ENCODE assay signal across 8 mouse cellular contexts in the genomic region with DNA sequence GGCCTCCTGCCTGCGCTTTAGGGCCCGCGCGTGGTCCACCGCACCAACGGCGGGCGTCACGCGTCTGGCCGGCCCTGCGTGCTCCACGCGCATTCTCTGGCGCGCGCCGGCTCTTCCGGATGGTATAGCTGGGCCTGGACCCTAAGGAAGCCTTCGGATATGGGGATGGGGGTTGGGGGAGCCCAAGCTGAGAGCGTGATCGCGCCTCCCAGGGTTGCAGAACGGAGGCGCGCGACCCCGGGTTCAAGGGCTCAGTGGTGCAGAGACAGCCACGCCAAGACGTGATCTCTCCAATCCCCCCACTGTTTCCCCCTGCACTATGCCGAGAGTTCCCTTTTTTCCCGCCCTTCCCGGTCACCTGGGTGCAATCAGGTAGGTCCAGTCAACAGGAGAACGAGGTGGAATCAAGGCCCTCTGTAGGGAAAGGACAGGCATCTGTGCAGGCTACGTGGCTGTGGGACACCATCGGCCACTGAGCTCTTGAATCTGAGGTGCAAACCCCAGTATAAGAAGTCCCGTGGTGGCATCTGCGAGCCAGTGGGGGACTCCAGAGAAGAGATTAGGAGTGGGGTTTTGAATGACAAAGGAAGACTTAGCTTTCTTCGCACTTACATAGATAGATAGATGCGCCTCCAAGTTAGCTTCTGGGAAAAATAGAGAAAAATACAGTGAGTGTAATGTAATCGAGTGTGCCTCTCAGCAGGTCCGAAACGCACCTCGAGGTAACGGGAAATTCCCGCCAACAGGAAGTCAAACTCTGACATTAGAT. TPM values are rescaled to one million over a fixed set of nuclear protein-coding genes. Genes with fewer than 3 reads are reported as not detected.
DNase-seq lines count a peak whose midpoint lies in the region; ATAC-seq lines count a peak whose summit lies in the region.

No protein-coding gene starts in this region.

- H3K27ac ChIP-seq in heart, embryonic 11.5 days (ENCODE audit: low read depth, low read length), result peak overlapping the region; percentile 89
- peak overlapping the region; percentile 76 for H3K27ac ChIP-seq in hindbrain, embryonic 11.5 days (ENCODE audit: low read depth, low read length)
- peak overlapping the region; percentile 84 for H3K27ac ChIP-seq in limb, embryonic 15.5 days
- H3K27ac ChIP-seq in neural tube, embryonic 15.5 days (replicated peaks), result peak overlapping the region; percentile 93

- peak overlapping the region; percentile 87 for H3K4me2 ChIP-seq in heart, embryonic 11.5 days
- H3K4me2 ChIP-seq in hindbrain, embryonic 11.5 days (replicated peaks; ENCODE audit: low read depth, low read length), result peak overlapping the region; percentile 79
- H3K4me2 ChIP-seq in limb, embryonic 15.5 days, result peak overlapping the region; percentile 53
- H3K4me2 ChIP-seq in neural tube, embryonic 15.5 days, result peak overlapping the region; percentile 83

- H3K4me3 ChIP-seq in heart, embryonic 11.5 days (ENCODE audit: low read depth, low read length), result peak overlapping the region; percentile 100
- H3K4me3 ChIP-seq in hindbrain, embryonic 11.5 days (ENCODE audit: low read depth, low read length), result peak overlapping the region; percentile 98
- peak overlapping the region; percentile 86 for H3K4me3 ChIP-seq in limb, embryonic 15.5 days
- H3K4me3 ChIP-seq in neural tube, embryonic 15.5 days (replicated peaks), result peak overlapping the region; percentile 96

- 1% methylated on average over 44 of the region's 46 CpGs for WGBS in heart, embryonic 11.5 days (ENCODE audit: insufficient replicate concordance)
- 2% methylated on average over 44 of the region's 46 CpGs for WGBS in hindbrain, embryonic 11.5 days
- WGBS in limb, embryonic 15.5 days, result under 1% methylated on average over 46 of the region's 46 CpGs
- 1% methylated on average over 46 of the region's 46 CpGs for WGBS in neural tube, embryonic 15.5 days

- peaks cover 23% of the 10 kb centered on the region for H3K4me1 ChIP-seq in heart, embryonic 11.5 days (ENCODE audit: control insufficient read depth, insufficient read depth, low read length)
- no peaks in the 10 kb centered on the region for H3K4me1 ChIP-seq in hindbrain, embryonic 11.5 days (replicated peaks; ENCODE audit: control insufficient read depth, insufficient read depth, low read length)
- H3K4me1 ChIP-seq in limb, embryonic 15.5 days, result peaks cover 30% of the 10 kb centered on the region
- peaks cover 39% of the 10 kb centered on the region for H3K4me1 ChIP-seq in neural tube, embryonic 15.5 days

- DNase-seq in heart, adult 11 months, result no peak
- peak; percentile 42 for DNase-seq in c-Kit-positive CD71-positive TER-119-positive erythroid progenitor cells, embryonic 14.5 days (ENCODE audit: low spot score)
- peak; percentile 57 for DNase-seq in hindbrain, embryonic 11.5 days (ENCODE audit: low spot score)
- DNase-seq in urinary bladder, postnatal 10 days (ENCODE audit: low spot score), result no peak

- 0 out of 2 replicates have a peak, but pooled peaks cover 5% of the 10 kb centered on the region for H3K36me3 ChIP-seq in heart, embryonic 11.5 days (ENCODE audit: control insufficient read depth, insufficient read depth, low read length)
- no peaks in the 10 kb centered on the region for H3K36me3 ChIP-seq in hindbrain, embryonic 11.5 days (ENCODE audit: control insufficient read depth, insufficient read depth, low read length)
- peaks cover 25% of the 10 kb centered on the region for H3K36me3 ChIP-seq in limb, embryonic 15.5 days
- peaks cover 6% of the 10 kb centered on the region; the same call in 1 of the 2 replicates for H3K36me3 ChIP-seq in neural tube, embryonic 15.5 days

- no peak for ATAC-seq in heart, embryonic 11.5 days (replicated peaks; ENCODE audit: insufficient number of reproducible peaks, low FRiP score, low TSS enrichment)
- ATAC-seq in CD4-positive, CD25-positive, alpha-beta regulatory T cell, adult 4 months, result peak; percentile 1
- ATAC-seq in hindbrain, embryonic 11.5 days (ENCODE audit: low FRiP score), result peak; percentile 48; the same call in 1 of the 2 replicates
- ATAC-seq in limb, embryonic 15.5 days (ENCODE audit: insufficient number of reproducible peaks, low FRiP score, low TSS enrichment, low read depth), result no peak; the same call in 1 of the 2 replicates
- peak; percentile 55 for ATAC-seq in neural tube, embryonic 15.5 days (ENCODE audit: low FRiP score)

- no peaks in the 10 kb centered on the region for H3K27me3 ChIP-seq in heart, embryonic 11.5 days (ENCODE audit: control insufficient read depth, insufficient read depth, low read length)
- no peaks in the 10 kb centered on the region for H3K27me3 ChIP-seq in hindbrain, embryonic 11.5 days (ENCODE audit: control insufficient read depth, insufficient read depth, low read length)
- no peaks in the 10 kb centered on the region for H3K27me3 ChIP-seq in limb, embryonic 15.5 days
- H3K27me3 ChIP-seq in neural tube, embryonic 15.5 days (replicated peaks), result no peaks in the 10 kb centered on the region

- H3K9me3 ChIP-seq in heart, embryonic 11.5 days (replicated peaks; ENCODE audit: control insufficient read depth, low read length), result no peaks in the 10 kb centered on the region
- no peaks in the 10 kb centered on the region for H3K9me3 ChIP-seq in hindbrain, embryonic 11.5 days (ENCODE audit: control insufficient read depth, low read length)
- H3K9me3 ChIP-seq in limb, embryonic 15.5 days, result no peaks in the 10 kb centered on the region
- no peaks in the 10 kb centered on the region for H3K9me3 ChIP-seq in neural tube, embryonic 15.5 days (replicated peaks)

- peak overlapping the region; percentile 100 for H3K9ac ChIP-seq in heart, embryonic 11.5 days (ENCODE audit: low read depth, low read length)
- peak overlapping the region; percentile 97 for H3K9ac ChIP-seq in hindbrain, embryonic 11.5 days (ENCODE audit: low read depth, low read length)
- peak overlapping the region; percentile 91 for H3K9ac ChIP-seq in limb, embryonic 15.5 days
- H3K9ac ChIP-seq in neural tube, embryonic 15.5 days (replicated peaks), result peak overlapping the region; percentile 97

RNA-seq across cellular contexts. Expression of a gene that starts 0.6 kb away (rescaled TPM):
- 125 and 133 TPM in 2 replicates for polyA plus RNA-seq in heart, embryonic 11.5 days (2014; fragmentation: Nextera tagmentation; extraction: Ambion mirVana)
- 10 to 100 TPM; 61.1 to 74.7 TPM for polyA plus RNA-seq in CD4-positive, CD25-positive, alpha-beta regulatory T cell, adult 4 months (2017; shearing (Covaris generic))
- polyA plus RNA-seq in hindbrain, embryonic 11.5 days (2014; fragmentation: Nextera tagmentation; extraction: Ambion mirVana), result 199 and 220 TPM in 2 replicates
- polyA plus RNA-seq in limb, embryonic 15.5 days (2015; fragmentation: Nextera tagmentation; extraction: Ambion mirVana), result 153 and 158 TPM in 2 replicates
- polyA plus RNA-seq in neural tube, embryonic 15.5 days (2015; fragmentation: Nextera tagmentation; extraction: Ambion mirVana), result 91.5 and 115 TPM in 2 replicates

RNA-seq across cellular contexts. Expression of a gene that starts 9.1 kb away (rescaled TPM):
- 273 and 292 TPM in 2 replicates for polyA plus RNA-seq in heart, embryonic 11.5 days (2014; fragmentation: Nextera tagmentation; extraction: Ambion mirVana)
- polyA plus RNA-seq in CD4-positive, CD25-positive, alpha-beta regulatory T cell, adult 4 months (2017; shearing (Covaris generic)), result 100 to 1,000 TPM; 157 to 199 TPM
- 248 and 262 TPM in 2 replicates for polyA plus RNA-seq in hindbrain, embryonic 11.5 days (2014; fragmentation: Nextera tagmentation; extraction: Ambion mirVana)
- polyA plus RNA-seq in limb, embryonic 15.5 days (2015; fragmentation: Nextera tagmentation; extraction: Ambion mirVana), result 448 and 491 TPM in 2 replicates
- polyA plus RNA-seq in neural tube, embryonic 15.5 days (2015; fragmentation: Nextera tagmentation; extraction: Ambion mirVana), result 303 and 338 TPM in 2 replicates

RNA-seq across cellular contexts. Expression of a gene that starts 47.1 kb away (rescaled TPM):
- polyA plus RNA-seq in heart, embryonic 11.5 days (2014; fragmentation: Nextera tagmentation; extraction: Ambion mirVana), result 1,182 and 1,259 TPM in 2 replicates
- polyA plus RNA-seq in CD4-positive, CD25-positive, alpha-beta regulatory T cell, adult 4 months (2017; shearing (Covaris generic)), result under 1 TPM in 1 of 2 experiments, not detected in 1; 0.28 TPM
- polyA plus RNA-seq in hindbrain, embryonic 11.5 days (2014; fragmentation: Nextera tagmentation; extraction: Ambion mirVana), result 528 and 573 TPM in 2 replicates
- polyA plus RNA-seq in limb, embryonic 15.5 days (2015; fragmentation: Nextera tagmentation; extraction: Ambion mirVana), result 3,190 and 4,050 TPM in 2 replicates
- 747 and 833 TPM in 2 replicates for polyA plus RNA-seq in neural tube, embryonic 15.5 days (2015; fragmentation: Nextera tagmentation; extraction: Ambion mirVana)

Comparison
In these comparisons a context has a peak if more than half of its experiments do, and no peak if none do; other contexts are left out.
1. ATAC-seq: peak in CD4-positive, CD25-positive, alpha-beta regulatory T cell, adult 4 months (single experiment), hindbrain, embryonic 11.5 days (single experiment) and neural tube, embryonic 15.5 days (single experiment); none in heart, embryonic 11.5 days (single experiment) and limb, embryonic 15.5 days (single experiment).
2. DNase-seq: peak in c-Kit-positive CD71-positive TER-119-positive erythroid progenitor cells, embryonic 14.5 days (single experiment) and hindbrain, embryonic 11.5 days (single experiment); none in heart, adult 11 months (single experiment) and urinary bladder, postnatal 10 days (single experiment).
3. RNA of a gene that starts 47.1 kb away (polyA plus RNA-seq): 3,190 to 4,050 TPM in limb, embryonic 15.5 days, 1,182 to 1,259 TPM in heart, embryonic 11.5 days, 747 to 833 TPM in neural tube, embryonic 15.5 days and 528 to 573 TPM in hindbrain, embryonic 11.5 days; 0.28 TPM in CD4-positive, CD25-positive, alpha-beta regulatory T cell, adult 4 months; every median in the first group is over 100 times any median in the second.
4. Peak in every context shown above with its lines, with median percentiles within 50 percentile points of each other: H3K27ac ChIP-seq, H3K4me2 ChIP-seq, H3K4me3 ChIP-seq and H3K9ac ChIP-seq.